Mouse (Mus musculus) lung, postnatal 0 days (tissue): Measurements from ENCODE around the gene Srf. TPM values are rescaled to one million over a fixed set of nuclear protein-coding genes. Genes with fewer than 3 reads are reported as not detected.
"Not testable (repeated sequence)": the region's sequence is repeated elsewhere in the genome, so short reads cannot be mapped to it uniquely, and the experiment has no call there.

Experiments
- ATAC-seq: fragments of 200-750 bp; cut with Nextera tagmentation; 2 replicates; pipeline ENCODE4 v1.8.0; 2017; ENCODE audit warnings: moderate library complexity
- DNase-seq: peaks from one replicate; pipeline ENCODE4 v3.0.0-alpha.2; 2016; ENCODE audit warnings: low spot score
- H3K27ac ChIP-seq: fragments of 300-500 bp; sonication (generic); 2 replicates; pipeline ENCODE4 v1.5.1; 2014; ENCODE audit warnings: antibody characterized with exemption, mild to moderate bottlenecking, low read length, mixed read lengths
- H3K27me3 ChIP-seq: fragments of 300-500 bp; sonication (generic); replicated peaks from 2 replicates; pipeline ENCODE4 v1.6.1; 2014; ENCODE audit warnings: low read length, mixed read lengths; ENCODE audit not compliant: insufficient read depth
- H3K36me3 ChIP-seq: fragments of 300-500 bp; sonication (generic); 2 replicates; pipeline ENCODE4 v1.6.1; 2014; ENCODE audit warnings: low read length, mixed read lengths; ENCODE audit not compliant: insufficient read depth
- H3K4me1 ChIP-seq: fragments of 300-500 bp; sonication (generic); 2 replicates; pipeline ENCODE4 v1.6.1; 2014; ENCODE audit warnings: antibody characterized with exemption, low read depth, low read length, mixed read lengths; ENCODE audit not compliant: insufficient read depth
- H3K4me2 ChIP-seq: fragments of 300-500 bp; sonication (generic); replicated peaks from 2 replicates; pipeline ENCODE4 v1.6.1; 2014; ENCODE audit warnings: low read depth, mild to moderate bottlenecking, low read length, moderate library complexity, mixed read lengths
- H3K4me3 ChIP-seq: fragments of 300-500 bp; sonication (generic); 2 replicates; pipeline ENCODE4 v1.5.1; 2014; ENCODE audit warnings: low read depth, low read length
- H3K9ac ChIP-seq: fragments of 300-500 bp; sonication (generic); replicated peaks from 2 replicates; pipeline ENCODE4 v1.6.1; 2014; ENCODE audit warnings: low read depth, mild to moderate bottlenecking
- H3K9me3 ChIP-seq: fragments of 300-500 bp; sonication (generic); 2 replicates; pipeline ENCODE4 v1.6.1; 2016; ENCODE audit warnings: low read length, mixed read lengths
- CTCF ChIP-seq: IDR thresholded peaks from 2 replicates; pipeline ENCODE4 v1.5.1; 2016; ENCODE audit warnings: antibody characterized with exemption, mild to moderate bottlenecking
- EP300 ChIP-seq: IDR thresholded peaks from 2 replicates; pipeline ENCODE4 v1.6.1; 2016; ENCODE audit warnings: antibody characterized with exemption, mild to moderate bottlenecking, control low read depth
- WGBS: fragments of 180-500 bp; shearing (Covaris S2); extraction: QIAGEN DNeasy Blood & Tissue Kit; methylation state at CpG from one replicate; pipeline ENCODE4 v1.1.7; 2014; 5-methylcytosine and 5-hydroxymethylcytosine counted together
- polyA plus RNA-seq: library from polyadenylated mRNA; unstranded; fragments of >200 nt; fragmentation: Nextera tagmentation; extraction: Ambion mirVana; gene quantifications from 2 replicates; pipeline ENCODE4 v1.2.1, GENCODE M21; 2015

Gene Srf
- polyA plus RNA-seq, 1 experiment from 2014 or later: 5.1 TPM

DNA sequence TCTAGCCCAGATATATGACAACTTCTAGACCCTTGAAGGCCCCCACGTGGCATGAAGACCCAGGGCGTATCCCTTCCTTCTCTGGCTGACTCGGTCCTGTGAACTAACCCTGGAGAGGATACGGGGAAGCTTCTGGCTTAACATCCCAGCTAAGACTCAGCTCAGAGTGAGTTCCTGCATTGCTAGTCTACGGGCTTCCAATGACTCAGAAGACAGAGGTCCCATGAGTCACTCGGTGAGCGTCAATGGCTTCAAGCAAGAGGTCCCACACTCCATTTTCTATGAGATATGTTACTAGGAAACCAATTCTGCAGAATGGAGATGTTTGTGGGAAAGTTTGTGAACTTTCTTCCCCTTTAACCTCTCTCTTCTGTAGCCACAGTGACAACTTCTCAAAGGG is 18.6 kb upstream of the Srf start:
- Histone ChIP-seq H3K9me3 (no peaks in the 10 kb centered on the region), H3K9ac (no peak overlapping the region), H3K4me1 (no peaks in the 10 kb centered on the region), H3K4me2 (no peak overlapping the region), H3K27ac (no peak overlapping the region), H3K4me3 (no peak overlapping the region), H3K27me3 (no peaks in the 10 kb centered on the region), H3K36me3 (peaks cover 47% of the 10 kb centered on the region)
- no peak for TF ChIP-seq CTCF
- no peak for TF ChIP-seq EP300
- WGBS: 91% methylated on average over 7 of the region's 7 CpGs
- DNase-seq (no peak), ATAC-seq (no peak)

DNA sequence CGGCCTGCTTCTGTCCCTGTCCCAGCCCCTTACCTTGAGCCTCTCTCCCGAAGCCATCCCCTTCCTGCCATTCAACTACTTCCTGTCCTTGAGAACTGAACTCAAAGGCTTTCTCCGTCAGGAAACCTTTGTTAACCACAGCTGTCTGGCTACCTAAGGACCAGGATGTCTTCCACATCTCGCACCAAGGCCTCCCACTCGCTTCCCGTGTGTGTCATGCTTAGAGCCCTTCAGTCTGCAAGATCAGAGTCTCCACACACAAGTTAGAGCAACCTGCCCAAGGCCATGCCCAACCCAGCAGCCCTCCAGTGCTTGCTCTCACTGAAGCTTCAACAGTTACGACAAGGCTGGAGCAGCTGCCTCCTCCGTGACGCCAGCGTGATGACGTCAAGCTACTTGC is 15.0 kb upstream of the Srf start:
- Histone ChIP-seq H3K4me1 (no peaks in the 10 kb centered on the region), H3K27me3 (no peaks in the 10 kb centered on the region), H3K4me3 (no peak overlapping the region), H3K4me2 (no peak overlapping the region), H3K9me3 (no peaks in the 10 kb centered on the region), H3K9ac (no peak overlapping the region), H3K36me3 (peaks cover 40% of the 10 kb centered on the region), H3K27ac (0 out of 2 replicates have a peak overlapping the region, but pooled peaks have one; percentile 16)
- 64% methylated on average over 11 of the region's 11 CpGs for WGBS
- ATAC-seq: peak; percentile 41
- TF ChIP-seq EP300 (no peak), CTCF (no peak)
- DNase-seq: no peak

DNA sequence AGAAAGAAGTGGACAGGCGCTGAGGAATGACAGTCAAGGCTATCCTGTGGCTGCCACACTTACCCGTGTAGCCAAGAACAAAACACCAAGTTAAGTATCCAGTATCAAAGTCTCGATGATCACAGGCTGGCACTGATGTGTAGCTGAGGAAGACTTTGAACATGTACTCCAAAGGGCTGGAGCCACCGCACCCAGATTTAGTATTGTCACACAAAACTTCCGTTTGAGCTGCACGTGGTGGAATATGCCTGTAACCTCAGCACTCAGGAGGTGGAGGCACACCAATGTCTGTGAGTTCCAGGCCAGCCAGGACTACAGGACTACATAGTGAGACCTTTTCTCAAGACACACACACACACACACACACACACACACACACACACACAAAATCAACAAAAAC is 3.2 kb upstream of the Srf start:
- no peak for ATAC-seq

DNA sequence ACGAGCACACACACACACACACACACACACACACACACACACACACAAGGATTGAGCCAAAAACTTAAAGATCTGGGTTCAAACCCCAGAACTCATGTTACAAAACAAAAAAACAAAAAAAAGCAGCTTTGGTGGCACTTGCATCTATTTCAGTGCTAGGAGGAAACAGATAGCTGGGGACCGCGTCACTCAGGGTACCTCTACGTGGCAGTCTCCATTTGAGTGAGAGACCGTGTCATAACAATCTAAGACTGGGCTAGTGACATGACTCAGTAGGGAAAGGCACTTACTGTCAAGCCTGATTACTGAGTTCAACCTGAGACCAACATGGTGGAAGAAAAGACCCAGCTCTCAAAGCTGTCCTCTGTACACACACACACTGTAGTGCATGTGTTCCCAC is 2.2 kb upstream of the Srf start:
- no peak overlapping the region for H3K4me3 ChIP-seq
- no peaks in the 10 kb centered on the region for H3K36me3 ChIP-seq
- H3K27me3 ChIP-seq: no peaks in the 10 kb centered on the region
- H3K27ac ChIP-seq: no peak overlapping the region
- WGBS: 76% methylated on average over 5 of the region's 5 CpGs
- no peaks in the 10 kb centered on the region for H3K9me3 ChIP-seq
- TF ChIP-seq CTCF (no peak), EP300 (no peak)
- DNase-seq (no peak), ATAC-seq (no peak)
- H3K4me2 ChIP-seq: no peak overlapping the region
- peaks cover 14% of the 10 kb centered on the region for H3K4me1 ChIP-seq
- H3K9ac ChIP-seq: no peak overlapping the region

More for the DNA sequence above, 3.2 kb upstream of the Srf start:
- Histone ChIP-seq H3K9ac (no peak overlapping the region), H3K27ac (no peak overlapping the region), H3K36me3 (0 out of 2 replicates have a peak, but pooled peaks cover 6% of the 10 kb centered on the region), H3K4me3 (no peak overlapping the region), H3K27me3 (no peaks in the 10 kb centered on the region), H3K9me3 (no peaks in the 10 kb centered on the region), H3K4me2 (no peak overlapping the region), H3K4me1 (peaks cover 6% of the 10 kb centered on the region; the same call in 1 of the 2 replicates)
- TF ChIP-seq CTCF (no peak), EP300 (no peak)
- DNase-seq: no peak
- WGBS: 91% methylated on average over 6 of the region's 6 CpGs

DNA sequence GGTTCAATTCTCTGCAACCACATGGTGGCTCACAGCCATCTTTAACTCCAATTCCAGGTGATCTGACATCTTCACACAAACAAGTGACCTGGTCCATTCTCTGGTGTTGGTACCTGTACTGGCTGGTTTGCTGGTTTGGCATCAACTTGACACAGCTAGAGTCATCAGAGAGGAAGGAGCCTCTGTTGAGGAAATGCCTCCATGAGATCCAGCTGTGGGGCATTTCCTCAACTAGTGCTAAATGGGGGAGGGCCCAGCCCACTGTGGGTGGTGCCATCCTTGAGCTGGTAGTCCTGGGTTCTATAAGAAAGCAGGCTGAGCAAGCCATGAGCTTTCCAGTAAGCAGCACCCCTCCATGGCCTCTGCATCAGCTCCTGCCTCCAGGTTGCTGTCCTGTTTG is 1.3 kb upstream of the Srf start:
- not testable (repeated sequence) for H3K9me3 ChIP-seq, H3K9ac ChIP-seq, H3K4me3 ChIP-seq, H3K27me3 ChIP-seq, ATAC-seq, H3K36me3 ChIP-seq, DNase-seq
- Histone ChIP-seq H3K4me2 (0 out of 2 replicates have a peak overlapping the region, but pooled peaks have one; percentile 94), H3K4me1 (peaks cover 14% of the 10 kb centered on the region), H3K27ac (peak overlapping the region; percentile 79; the same call in 1 of the 2 replicates)

DNA sequence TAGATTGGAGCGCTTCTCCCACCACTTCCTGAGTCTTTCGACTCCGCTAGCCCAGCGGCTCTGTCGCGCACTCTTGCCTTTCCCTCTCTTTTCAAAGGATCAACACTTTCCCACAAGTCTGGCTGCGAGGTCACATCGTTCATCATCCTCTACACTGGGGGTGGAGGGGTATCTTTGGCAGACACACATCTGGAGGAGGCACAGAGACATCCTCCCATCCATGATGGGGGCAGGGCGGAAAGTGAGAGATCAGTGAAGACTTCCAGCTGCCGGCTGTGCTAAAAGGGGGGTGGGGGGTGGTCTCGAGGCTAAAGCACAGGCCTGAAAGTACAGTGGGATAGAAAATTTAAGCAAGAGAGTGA is 590 bp upstream of the Srf start:
- H3K4me3 ChIP-seq: peak overlapping the region; percentile 95
- H3K9ac ChIP-seq: peak overlapping the region; percentile 36
- H3K36me3 ChIP-seq: no peaks in the 10 kb centered on the region
- peak; percentile 6 for ATAC-seq
- TF ChIP-seq CTCF: no peak
- 0 out of 2 replicates have a peak, but pooled peaks have one; percentile 9 for TF ChIP-seq EP300
- peak overlapping the region; percentile 94 for H3K4me2 ChIP-seq
- peak overlapping the region; percentile 79 for H3K27ac ChIP-seq
- H3K4me1 ChIP-seq: peaks cover 16% of the 10 kb centered on the region
- H3K9me3 ChIP-seq: no peaks in the 10 kb centered on the region
- DNase-seq: no peak
- 0% methylated on average over 11 of the region's 11 CpGs for WGBS
- no peaks in the 10 kb centered on the region for H3K27me3 ChIP-seq
